Mouse (Mus musculus) lung, embryonic 14.5 days (tissue): ENCODE results near the gene Agpat4. TPM values are rescaled to one million over a fixed set of nuclear protein-coding genes. Genes with fewer than 3 reads are reported as not detected.
"Not testable (repeated sequence)": the region's sequence is repeated elsewhere in the genome, so short reads cannot be mapped to it uniquely, and the experiment has no call there.

ENCODE experiments used
- ATAC-seq: fragments of 200-750 bp; cut with Nextera tagmentation; 2 replicates; pipeline ENCODE4 v1.8.0; 2017; ENCODE audit warnings: mild to moderate bottlenecking, moderate TSS enrichment, moderate library complexity; ENCODE audit not compliant: insufficient read depth
- DNase-seq: peaks from one replicate; pipeline ENCODE4 v3.0.0-alpha.2; 2015
- H3K27ac ChIP-seq: fragments of 300-500 bp; sonication (generic); 2 replicates; pipeline ENCODE4 v1.5.1; 2014; ENCODE audit warnings: low read depth, mild to moderate bottlenecking, moderate library complexity
- H3K27me3 ChIP-seq: fragments of 300-500 bp; sonication (generic); 2 replicates; pipeline ENCODE4 v1.6.1; 2014; ENCODE audit warnings: low read length, control low read depth; ENCODE audit not compliant: insufficient read depth
- H3K36me3 ChIP-seq: fragments of 300-500 bp; sonication (generic); 2 replicates; pipeline ENCODE4 v1.6.1; 2014; ENCODE audit warnings: control low read depth; ENCODE audit not compliant: insufficient read depth
- H3K4me1 ChIP-seq: fragments of 300-500 bp; sonication (generic); 2 replicates; pipeline ENCODE4 v1.6.1; 2014; ENCODE audit warnings: antibody characterized with exemption, control low read depth; ENCODE audit not compliant: insufficient read depth
- H3K4me2 ChIP-seq: fragments of 300-500 bp; sonication (generic); 2 replicates; pipeline ENCODE4 v1.6.1; 2014; ENCODE audit warnings: mild to moderate bottlenecking
- H3K4me3 ChIP-seq: fragments of 300-500 bp; sonication (generic); 2 replicates; pipeline ENCODE4 v1.5.1; 2014; ENCODE audit warnings: low read depth, low read length
- H3K9ac ChIP-seq: fragments of 300-500 bp; sonication (generic); 2 replicates; pipeline ENCODE4 v1.6.1; 2014
- H3K9me3 ChIP-seq: fragments of 300-500 bp; sonication (generic); 2 replicates; pipeline ENCODE4 v1.6.1; 2016; ENCODE audit warnings: low read depth, low read length, control low read depth
- CTCF ChIP-seq: IDR thresholded peaks from 2 replicates; pipeline ENCODE4 v1.5.1; 2016; ENCODE audit warnings: antibody characterized with exemption, low read depth
- WGBS: fragments of 180-500 bp; shearing (Covaris S2); extraction: QIAGEN DNeasy Blood & Tissue Kit; methylation state at CpG from one replicate; pipeline ENCODE4 v1.1.7; 2014; 5-methylcytosine and 5-hydroxymethylcytosine counted together
- polyA plus RNA-seq: library from polyadenylated mRNA; unstranded; fragments of >200 nt; fragmentation: Nextera tagmentation; extraction: Ambion mirVana; gene quantifications from 2 replicates; pipeline ENCODE4 v1.2.1, GENCODE M21; 2014

Gene Agpat4
- polyA plus RNA-seq, 1 experiment from 2014 or later, result 28.2 TPM

DNA sequence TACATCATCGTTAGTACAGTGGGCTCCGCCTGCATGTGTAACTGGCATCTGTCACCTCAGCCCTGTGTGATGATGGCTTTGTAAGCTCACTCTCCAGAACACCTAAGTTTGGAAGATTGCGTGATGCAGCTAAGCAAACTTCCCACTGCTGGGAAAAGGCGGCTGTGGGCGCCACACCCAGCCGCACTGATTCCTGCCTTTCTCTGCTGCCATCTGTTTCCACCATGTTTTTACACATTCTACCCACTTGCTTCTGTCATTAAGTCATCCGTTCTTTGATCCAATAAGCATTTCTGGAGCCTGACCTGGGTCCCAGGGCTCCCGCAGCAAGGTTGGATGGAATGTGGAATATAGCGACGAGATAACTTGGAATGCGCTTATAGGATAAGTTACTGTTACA is 93.4 kb downstream of the Agpat4 start:
- peaks cover 54% of the 10 kb centered on the region for H3K36me3 ChIP-seq
- no peak for DNase-seq
- 91% methylated on average over 11 of the region's 11 CpGs for WGBS

DNA sequence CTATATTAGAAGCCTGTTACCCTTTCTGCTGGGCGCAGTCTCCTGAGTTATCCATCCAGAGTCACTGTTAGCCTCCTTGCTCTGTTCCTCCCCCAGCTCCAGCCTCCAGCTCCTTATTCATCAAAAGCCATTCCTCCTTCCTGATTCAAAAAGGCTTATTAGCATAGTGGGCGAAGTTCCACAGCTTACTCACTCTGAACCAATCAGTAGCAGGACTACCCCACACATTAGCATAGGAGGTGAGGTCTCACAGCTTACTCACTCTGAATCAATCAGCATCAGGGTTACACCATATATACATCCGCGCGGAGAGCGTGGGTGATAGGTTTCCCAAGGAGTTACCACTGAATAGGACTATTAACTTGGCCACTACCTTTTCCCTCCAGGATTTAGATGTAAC is 93.8 kb downstream of the Agpat4 start:
- WGBS, result 92% methylated on average over 6 of the region's 6 CpGs
- DNase-seq, result no peak
- no peaks in the 10 kb centered on the region for H3K27me3 ChIP-seq

More for the DNA sequence above, 93.4 kb downstream of the Agpat4 start:
- Histone ChIP-seq H3K27me3 (no peaks in the 10 kb centered on the region), H3K4me2 (no peak overlapping the region), H3K9ac (no peak overlapping the region), H3K27ac (no peak overlapping the region), H3K4me3 (no peak overlapping the region), H3K4me1 (peaks cover 7% of the 10 kb centered on the region; the same call in 1 of the 2 replicates), H3K9me3 (no peaks in the 10 kb centered on the region)
- TF ChIP-seq CTCF, result no peak
- ATAC-seq, result no peak

DNA sequence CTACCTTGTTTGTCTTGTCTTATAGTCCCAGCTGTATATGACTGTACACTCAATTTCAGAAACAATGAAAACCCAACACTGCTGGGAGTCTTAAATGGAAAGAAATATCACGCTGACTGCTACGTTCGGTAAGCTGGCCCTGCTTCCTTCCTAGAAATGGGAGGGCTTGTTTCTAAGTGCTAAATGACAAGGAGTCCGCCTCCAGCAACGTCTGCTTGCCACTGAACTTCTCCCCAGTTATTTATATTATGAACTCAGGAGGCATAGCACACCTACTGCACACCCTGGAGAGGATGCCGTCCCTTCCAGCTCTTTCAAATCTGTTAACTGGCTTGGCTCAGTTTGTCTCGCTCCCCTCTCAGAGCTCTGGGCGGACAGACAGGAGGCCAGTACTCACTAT is 94.9 kb downstream of the Agpat4 start:
- no peak for DNase-seq
- no peaks in the 10 kb centered on the region for H3K9me3 ChIP-seq
- ATAC-seq, result no peak
- peaks cover 69% of the 10 kb centered on the region for H3K36me3 ChIP-seq
- H3K27ac ChIP-seq, result no peak overlapping the region
- 80% methylated on average over 8 of the region's 8 CpGs for WGBS
- H3K4me2 ChIP-seq, result no peak overlapping the region
- H3K4me3 ChIP-seq, result no peak overlapping the region
- H3K27me3 ChIP-seq, result no peaks in the 10 kb centered on the region
- H3K4me1 ChIP-seq, result no peaks in the 10 kb centered on the region
- TF ChIP-seq CTCF, result no peak
- H3K9ac ChIP-seq, result no peak overlapping the region

More for the DNA sequence above, 93.8 kb downstream of the Agpat4 start:
- Histone ChIP-seq H3K4me2 (no peak overlapping the region), H3K27ac (no peak overlapping the region), H3K4me1 (peaks cover 2% of the 10 kb centered on the region; the same call in 1 of the 2 replicates), H3K36me3 (peaks cover 59% of the 10 kb centered on the region), H3K9me3 (no peaks in the 10 kb centered on the region), H3K4me3 (no peak overlapping the region), H3K9ac (no peak overlapping the region)
- ATAC-seq, result no peak
- TF ChIP-seq CTCF, result no peak

DNA sequence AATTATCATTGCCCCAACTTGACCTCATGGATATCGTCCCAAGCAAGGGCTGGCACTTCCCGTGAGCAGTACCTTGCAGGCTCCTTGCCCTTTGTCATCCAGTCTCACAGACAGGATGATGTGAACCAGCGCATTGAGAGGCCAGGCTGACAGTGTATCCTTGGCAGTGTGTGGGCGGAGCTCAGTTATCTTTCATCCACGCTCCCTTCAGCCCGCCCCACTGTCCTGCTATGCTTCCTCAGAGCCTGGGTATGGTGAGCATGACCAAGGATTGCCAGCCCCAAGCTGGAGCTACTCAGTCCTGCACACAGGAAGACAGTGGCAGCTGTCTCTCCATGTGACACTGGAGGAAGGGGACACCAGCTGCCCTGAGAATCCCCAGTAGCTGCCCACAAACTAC is 97.7 kb downstream of the Agpat4 start:
- no peak overlapping the region for H3K27ac ChIP-seq

DNA sequence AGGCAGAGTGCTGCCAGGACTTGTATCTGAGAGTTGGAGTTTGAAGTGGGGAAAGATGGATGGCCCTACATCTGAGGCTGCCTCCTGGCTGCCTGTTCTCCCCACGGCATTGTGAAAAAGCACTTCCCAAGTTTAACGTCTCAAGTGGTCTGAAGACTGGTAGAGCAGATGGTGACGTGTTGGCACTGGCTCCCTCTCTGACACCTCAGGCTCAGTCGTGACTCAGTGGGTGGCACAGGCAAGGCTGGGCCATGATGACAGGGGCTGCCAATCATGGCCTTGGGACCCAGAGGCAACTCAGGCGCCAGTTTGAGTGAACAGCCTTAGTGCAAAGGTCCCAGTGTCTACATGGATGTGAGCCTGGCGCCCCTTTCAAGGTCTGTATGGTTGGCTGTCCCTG is 103.4 kb downstream of the Agpat4 start:
- H3K4me3 ChIP-seq, result no peak overlapping the region
- H3K27ac ChIP-seq, result no peak overlapping the region
- no peaks in the 10 kb centered on the region for H3K9me3 ChIP-seq
- WGBS, result 38% methylated on average over 6 of the region's 6 CpGs
- H3K9ac ChIP-seq, result no peak overlapping the region
- no peaks in the 10 kb centered on the region for H3K27me3 ChIP-seq
- ATAC-seq (no peak), DNase-seq (no peak)
- TF ChIP-seq CTCF, result no peak
- H3K4me2 ChIP-seq, result no peak overlapping the region
- H3K4me1 ChIP-seq, result no peaks in the 10 kb centered on the region
- peaks cover 60% of the 10 kb centered on the region for H3K36me3 ChIP-seq

More for the DNA sequence above, 97.7 kb downstream of the Agpat4 start:
- Histone ChIP-seq H3K9ac (no peak overlapping the region), H3K9me3 (no peaks in the 10 kb centered on the region), H3K4me2 (no peak overlapping the region), H3K4me1 (no peaks in the 10 kb centered on the region), H3K27me3 (no peaks in the 10 kb centered on the region), H3K36me3 (peaks cover 93% of the 10 kb centered on the region), H3K4me3 (no peak overlapping the region)
- no peak for TF ChIP-seq CTCF
- ATAC-seq (no peak), DNase-seq (no peak)
- 59% methylated on average over 6 of the region's 6 CpGs for WGBS

DNA sequence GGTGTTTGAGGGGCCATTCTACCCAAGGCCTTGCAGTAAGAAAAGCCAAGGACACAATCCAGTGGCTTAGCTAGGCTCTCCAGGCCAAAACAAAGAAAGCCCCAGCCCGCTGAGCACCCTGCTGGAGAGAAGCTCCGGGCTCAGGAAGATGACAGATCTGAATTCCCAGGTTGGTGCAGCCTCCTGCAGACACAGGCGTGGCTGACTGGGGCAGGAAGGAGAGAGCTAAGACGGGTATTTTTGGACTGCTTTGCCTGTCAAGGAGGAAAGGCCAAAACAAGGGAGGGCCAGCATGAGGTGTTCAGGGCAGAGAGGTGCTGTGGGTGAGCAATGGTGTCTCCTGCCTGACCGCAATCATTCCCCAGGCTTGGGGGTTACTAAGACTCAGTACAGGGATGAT is 105.2 kb downstream of the Agpat4 start:
- no peak overlapping the region for H3K4me2 ChIP-seq
- H3K36me3 ChIP-seq, result peaks cover 54% of the 10 kb centered on the region

DNA sequence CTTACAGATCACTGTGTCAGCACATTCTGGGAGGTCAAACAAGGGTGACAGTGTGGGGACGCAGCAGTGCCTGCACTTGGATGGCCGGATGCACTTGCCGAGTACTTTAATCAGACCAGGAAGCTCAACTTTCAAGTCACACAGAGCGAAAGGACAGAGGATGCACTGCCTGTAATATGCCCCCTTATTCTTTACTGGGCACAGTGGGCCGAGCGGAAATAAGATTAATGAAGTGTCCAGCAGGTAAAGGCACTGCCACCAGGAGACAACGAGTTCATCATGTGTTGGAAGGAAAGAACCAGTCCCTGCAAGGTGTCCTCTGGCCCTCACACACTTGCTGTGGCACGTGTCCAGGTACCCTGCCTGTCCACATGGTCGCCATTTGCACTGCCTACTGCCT is 105.6 kb downstream of the Agpat4 start:
- H3K4me1 ChIP-seq, result no peaks in the 10 kb centered on the region
- ATAC-seq, result no peak
- H3K27me3 ChIP-seq, result no peaks in the 10 kb centered on the region
- WGBS, result 66% methylated on average over 8 of the region's 9 CpGs
- H3K4me3 ChIP-seq, result no peak overlapping the region
- no peak overlapping the region for H3K9ac ChIP-seq
- H3K4me2 ChIP-seq, result no peak overlapping the region
- TF ChIP-seq CTCF, result no peak
- H3K9me3 ChIP-seq, result no peaks in the 10 kb centered on the region
- no peak overlapping the region for H3K27ac ChIP-seq
- peaks cover 54% of the 10 kb centered on the region for H3K36me3 ChIP-seq
- no peak for DNase-seq

More for the DNA sequence above, 105.2 kb downstream of the Agpat4 start:
- Histone ChIP-seq H3K4me3 (no peak overlapping the region), H3K9ac (no peak overlapping the region), H3K27ac (no peak overlapping the region), H3K27me3 (no peaks in the 10 kb centered on the region), H3K4me1 (no peaks in the 10 kb centered on the region), H3K9me3 (no peaks in the 10 kb centered on the region)
- no peak for ATAC-seq
- TF ChIP-seq CTCF, result no peak
- DNase-seq, result no peak
- 59% methylated on average over 5 of the region's 5 CpGs for WGBS

DNA sequence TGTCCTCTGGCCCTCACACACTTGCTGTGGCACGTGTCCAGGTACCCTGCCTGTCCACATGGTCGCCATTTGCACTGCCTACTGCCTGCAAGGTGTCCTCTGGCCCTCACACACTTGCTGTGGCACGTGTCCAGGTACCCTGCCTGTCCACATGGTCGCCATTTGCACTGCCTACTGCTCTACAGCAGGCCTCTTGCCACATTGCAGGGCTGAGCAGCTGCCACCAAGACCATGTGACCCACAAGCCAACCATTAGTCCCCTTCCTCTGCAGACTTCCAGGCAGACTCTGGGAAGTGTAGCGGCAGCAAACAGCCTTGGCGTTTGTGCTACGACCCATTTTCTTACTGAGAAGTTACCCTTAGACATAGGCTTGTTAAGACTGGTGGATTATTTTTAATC is 106.0 kb downstream of the Agpat4 start:
- WGBS, result 80% methylated on average over 4 of the region's 7 CpGs
- not testable (repeated sequence) for H3K4me2 ChIP-seq, H3K27ac ChIP-seq, H3K27me3 ChIP-seq, H3K4me3 ChIP-seq, DNase-seq, H3K9me3 ChIP-seq, H3K9ac ChIP-seq, ATAC-seq, H3K4me1 ChIP-seq
- H3K36me3 ChIP-seq, result peaks cover 54% of the 10 kb centered on the region
